Mouse (Mus musculus): Measurements from ENCODE around the gene Ormdl3.

Gene Ormdl3

GRCm38 (mm10) chr11:98550975-98551828, 36.0 kb downstream of the Ormdl3 start, which contains the start of gene Zpbp2:
TSS of gene Zpbp2 (plus strand) at chr11:98551097.
- DNase-seq (ENCODE audit: low spot score in 2 of 2): peak; percentile 85

DNA sequence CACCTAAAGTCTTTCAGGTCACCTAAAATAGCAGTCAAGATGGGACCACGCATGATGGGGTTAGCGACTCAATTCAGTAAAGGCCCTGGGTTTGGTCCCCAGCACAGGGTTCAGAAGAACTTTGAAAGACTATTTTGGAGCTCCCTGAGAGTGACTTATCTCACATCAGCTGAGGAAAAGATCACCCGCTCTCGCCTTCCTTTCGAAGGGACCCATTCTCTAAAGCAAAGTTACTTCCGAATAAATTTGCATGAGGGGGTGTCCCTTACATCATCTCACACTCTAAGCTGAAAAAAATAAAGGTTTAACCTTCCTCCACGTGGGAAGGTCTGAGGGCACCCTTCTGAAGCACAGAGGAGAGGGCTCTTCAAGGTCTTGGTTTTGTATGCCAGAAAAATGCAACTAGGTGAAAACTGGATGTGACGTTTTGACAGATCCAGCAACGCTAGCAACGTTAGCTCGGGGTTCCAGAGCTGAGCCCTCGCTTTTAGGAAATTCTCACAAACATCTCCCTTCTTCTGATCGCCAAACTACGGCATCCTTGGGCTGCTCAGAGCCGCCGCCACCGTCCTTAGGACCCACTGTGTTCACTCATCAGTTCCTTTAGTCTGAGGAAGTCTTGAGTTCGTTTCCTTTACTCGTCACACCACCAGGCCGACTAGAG, 36.7 kb downstream of the Ormdl3 start:
- peak in 1 of 2 experiments; percentile 8 for DNase-seq (ENCODE audit: low spot score in 2 of 2)

GRCm38 (mm10) chr11:98549363-98549762, 37.8 kb downstream of the Ormdl3 start:
- no peak for DNase-seq (ENCODE audit: low spot score in 2 of 2)

DNA sequence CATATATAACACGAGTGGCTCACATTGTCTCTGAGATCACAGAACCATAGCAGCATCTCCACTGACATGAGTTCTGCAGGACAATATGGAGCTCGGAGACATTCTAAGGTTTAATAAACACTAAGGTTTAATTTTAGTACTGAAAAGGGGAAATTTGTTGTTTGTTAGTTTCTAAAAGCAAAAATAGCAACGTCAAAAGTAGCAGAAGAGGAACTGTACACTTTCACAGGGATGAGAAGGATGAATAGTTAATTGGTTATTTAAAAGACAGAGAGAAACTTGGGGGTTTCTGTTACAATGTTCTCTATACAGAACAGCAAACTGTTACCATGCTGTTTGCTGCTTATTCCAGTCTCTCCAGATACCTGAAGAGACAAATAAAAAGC, 39.9 kb downstream of the Ormdl3 start:
- DNase-seq (ENCODE audit: low spot score in 2 of 2): no peak

- no peak for DNase-seq (ENCODE audit: low spot score in 2 of 2)
These were observed 40.5 kb downstream of the Ormdl3 start for GRCm38 (mm10) chr11:98546529-98547307.

- DNase-seq (ENCODE audit: low spot score in 2 of 2): peak; percentile 10 to 20
These were observed 41.4 kb downstream of the Ormdl3 start, which contains the start of gene Ikzf3 for GRCm38 (mm10) chr11:98545711-98546231. TSS of gene Ikzf3 (minus strand) at chr11:98546031.

- no peak for DNase-seq (ENCODE audit: low spot score in 2 of 2)
These were observed 42.1 kb downstream of the Ormdl3 start for GRCm38 (mm10) chr11:98544890-98545677.

DNA sequence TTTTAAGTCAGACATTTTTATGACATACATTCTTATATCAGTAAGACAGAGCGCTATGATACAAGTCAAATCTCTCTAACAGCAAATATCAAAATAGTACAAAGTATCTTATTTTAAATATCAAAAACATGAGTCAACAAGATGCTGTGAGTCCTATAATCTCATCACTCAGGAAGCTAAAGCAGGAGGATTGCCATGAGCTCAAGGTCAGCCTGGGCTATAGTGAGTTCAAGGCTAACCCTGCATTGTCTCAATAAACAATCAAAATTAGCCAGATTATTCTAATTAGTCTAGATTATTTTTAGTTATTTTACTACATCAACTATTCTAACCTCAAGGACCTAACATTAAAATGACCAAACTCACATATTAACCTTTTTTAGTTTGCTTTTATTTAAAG, 43.8 kb downstream of the Ormdl3 start:
- DNase-seq (ENCODE audit: low spot score in 2 of 2): no peak

DNA sequence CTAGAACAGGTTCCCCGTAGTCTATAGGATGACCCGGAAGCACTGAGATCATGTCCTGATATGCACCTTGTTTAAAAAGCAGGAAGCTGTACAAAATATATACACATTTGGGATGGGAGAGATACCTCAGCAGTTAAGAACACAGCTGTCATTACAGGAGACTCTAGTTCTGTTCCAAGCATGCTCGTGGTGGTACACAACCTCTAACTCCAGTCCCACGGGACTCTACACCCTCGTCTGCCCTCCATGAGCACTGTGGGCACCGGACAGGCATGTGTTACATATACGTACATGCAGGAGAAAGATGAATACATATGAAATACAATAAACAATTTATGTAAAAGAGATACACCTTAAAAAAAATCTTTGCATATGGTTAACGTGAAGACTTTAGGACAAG, 44.6 kb downstream of the Ormdl3 start:
- no peak for DNase-seq (ENCODE audit: low spot score in 2 of 2)

DNA sequence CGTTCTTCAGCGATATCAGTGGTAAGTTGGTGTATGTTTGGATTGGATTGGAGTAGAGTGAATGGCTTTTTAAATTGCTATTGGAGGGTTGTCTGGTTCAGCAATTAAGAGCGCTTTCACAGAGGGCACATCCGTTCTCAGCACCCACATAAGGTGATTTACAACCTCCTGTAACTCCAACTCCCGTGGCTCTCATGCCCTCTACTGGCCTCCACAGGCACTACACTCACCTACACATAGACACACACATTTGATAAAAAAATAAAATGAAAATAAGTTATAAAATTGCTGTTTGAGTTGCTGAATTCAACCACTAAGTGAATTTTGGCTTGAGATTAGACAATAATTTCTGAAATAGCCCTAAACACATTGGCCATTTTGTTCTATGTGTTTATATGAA, 46.8 kb downstream of the Ormdl3 start:
- no peak for DNase-seq (ENCODE audit: low spot score in 2 of 2)

GRCm38 (mm10) chr11:98537480-98538034, 49.6 kb downstream of the Ormdl3 start:
- no peak for DNase-seq (ENCODE audit: low spot score in 2 of 2)
